Mouse (Mus musculus) Patski (cell line): ENCODE data around the gene Otogl. TPM values are rescaled to one million over a fixed set of nuclear protein-coding genes. Genes with fewer than 3 reads are reported as not detected.

Experiments
- ATAC-seq: fragments of 100-300 bp; one replicate; pipeline ENCODE4 v1.8.0; 2021
- CTCF ChIA-PET: fragments of 350-600 bp; sonication (Branson Sonifier 250); formaldehyde crosslinking; loops from one replicate; lab custom pipeline; 2022; ENCODE audit warnings: inconsistent platforms; lab: Charles Lee
- POLR2A ChIA-PET: fragments of 350-600 bp; sonication (Branson Sonifier 250); formaldehyde crosslinking; loops from one replicate; lab custom pipeline; 2022; ENCODE audit warnings: antibody characterized with exemption, inconsistent platforms; lab: Charles Lee
- DNase-seq: peaks from one replicate; pipeline ENCODE4 v3.0.0-alpha.2; 2011; ENCODE audit warnings: low read depth, low spot score
- H3K27me3 ChIP-seq: fragments of 371-371 bp; one replicate; pipeline ENCODE4 v1.5.1; 2021
- CTCF ChIP-seq: fragments of 100-300 bp; IDR thresholded peaks from one replicate; pipeline ENCODE4 v1.5.1; 2021
- in situ Hi-C: fragments of 300-500 bp; cut with MboI; formaldehyde crosslinking; loops from 3 replicates; pipeline ENCODE4 v1.11.1; 2018; ENCODE audit warnings: low pct_unique_long_range_greater_than_20kb, mixed read lengths
- polyA plus RNA-seq: library from polyadenylated mRNA; unstranded; gene quantifications from one replicate; pipeline ENCODE4 v1.2.3, GENCODE M21; 2021

The Otogl gene
- under 0.01 TPM for polyA plus RNA-seq

- no peaks in the 10 kb centered on the region for H3K27me3 ChIP-seq
- TF ChIP-seq CTCF, result no peak
- ATAC-seq, result no peak
- no peak for DNase-seq
- in situ Hi-C loops, result no loop called here
- POLR2A ChIA-PET, result no interaction called here
- CTCF ChIA-PET, result no interaction called here
Measured at GRCm38 (mm10) chr10:107912084-107912573, at the start of gene Otogl. Gene Otogl, minus strand, starts transcription at chr10:107912134.

GRCm38 (mm10) chr10:107956588-107956987 lies 44.7 kb upstream of the Otogl start:
- POLR2A ChIA-PET, result no interaction called here
- H3K27me3 ChIP-seq, result no peaks in the 10 kb centered on the region
- ATAC-seq (no peak), DNase-seq (no peak)
- no peak for TF ChIP-seq CTCF
- in situ Hi-C loops, result no loop called here
- CTCF ChIA-PET, result interaction anchor here (0.9 kb wide), 1 partner anchor 10 kb away, joined by 3 read pairs; no protein-coding TSS in a partner anchor

GRCm38 (mm10) chr10:107954444-107954843 lies 42.5 kb upstream of the Otogl start:
- no peaks in the 10 kb centered on the region for H3K27me3 ChIP-seq
- DNase-seq (peak; percentile 25), ATAC-seq (no peak)
- in situ Hi-C loops, result no loop called here
- ChIA-PET POLR2A (no interaction called here), CTCF (no interaction called here)
- TF ChIP-seq CTCF, result no peak

- in situ Hi-C loops, result no loop called here
- no peak for DNase-seq
- CTCF ChIA-PET, result no interaction called here
- POLR2A ChIA-PET, result no interaction called here
- TF ChIP-seq CTCF, result no peak
- H3K27me3 ChIP-seq, result no peaks in the 10 kb centered on the region
- ATAC-seq, result no peak
Measured at GRCm38 (mm10) chr10:107951596-107951995, 39.7 kb upstream of the Otogl start.

- CTCF ChIA-PET, result interaction anchor here (1.0 kb wide), 1 partner anchor 12 kb away, joined by 3 read pairs; no protein-coding TSS in a partner anchor
- ATAC-seq (no peak), DNase-seq (no peak)
- POLR2A ChIA-PET, result no interaction called here
- in situ Hi-C loops, result no loop called here
- H3K27me3 ChIP-seq, result no peaks in the 10 kb centered on the region
- no peak for TF ChIP-seq CTCF
Measured at GRCm38 (mm10) chr10:107949945-107950344, 38.0 kb upstream of the Otogl start.

GRCm38 (mm10) chr10:107948647-107949046 lies 36.7 kb upstream of the Otogl start:
- ATAC-seq, result no peak
- no peak for TF ChIP-seq CTCF
- no peaks in the 10 kb centered on the region for H3K27me3 ChIP-seq
- CTCF ChIA-PET, result interaction anchor here (1.3 to 1.6 kb wide), 2 partner anchors 16 to 27 kb away, joined by 3 read pairs; no protein-coding TSS in a partner anchor
- DNase-seq, result no peak
- in situ Hi-C loops, result no loop called here
- POLR2A ChIA-PET, result no interaction called here

GRCm38 (mm10) chr10:107948038-107948437 lies 36.1 kb upstream of the Otogl start:
- ATAC-seq (peak; percentile 97), DNase-seq (peak; percentile 60)
- ChIA-PET POLR2A (no interaction called here), CTCF (interaction anchor here (1.3 to 1.6 kb wide), 2 partner anchors 15 to 26 kb away, joined by 3 read pairs; no protein-coding TSS in a partner anchor)
- TF ChIP-seq CTCF, result no peak
- in situ Hi-C loops, result no loop called here
- no peaks in the 10 kb centered on the region for H3K27me3 ChIP-seq

GRCm38 (mm10) chr10:107946348-107946747 lies 34.4 kb upstream of the Otogl start:
- H3K27me3 ChIP-seq, result no peaks in the 10 kb centered on the region
- no peak for ATAC-seq
- in situ Hi-C loops, result no loop called here
- POLR2A ChIA-PET, result interaction anchor here (0.6 kb wide), 2 partner anchors 151 to 410 kb away, joined by 3 read pairs; no protein-coding TSS in a partner anchor
- CTCF ChIA-PET, result no interaction called here
- no peak for TF ChIP-seq CTCF
- DNase-seq, result no peak

GRCm38 (mm10) chr10:107943859-107944258 lies 31.9 kb upstream of the Otogl start:
- no peak for TF ChIP-seq CTCF
- DNase-seq (no peak), ATAC-seq (no peak)
- ChIA-PET CTCF (no interaction called here), POLR2A (no interaction called here)
- in situ Hi-C loops, result no loop called here
- H3K27me3 ChIP-seq, result no peaks in the 10 kb centered on the region

- DNase-seq (no peak), ATAC-seq (peak; percentile 79)
- ChIA-PET POLR2A (interaction anchor here (0.6 kb wide), 1 partner anchor 25 kb away, joined by 3 read pairs; no protein-coding TSS in a partner anchor), CTCF (interaction anchor here (1.3 to 1.4 kb wide), 2 partner anchors 9 to 83 kb away, joined by 3 to 4 read pairs; no protein-coding TSS in a partner anchor)
- in situ Hi-C loops, result no loop called here
- TF ChIP-seq CTCF, result no peak
- no peaks in the 10 kb centered on the region for H3K27me3 ChIP-seq
Measured at GRCm38 (mm10) chr10:107941188-107941900, 29.4 kb upstream of the Otogl start.

- CTCF ChIA-PET, result interaction anchor here (1.3 kb wide), 1 partner anchor 82 kb away, joined by 3 read pairs; no protein-coding TSS in a partner anchor
- no peak for TF ChIP-seq CTCF
- ATAC-seq, result no peak
- POLR2A ChIA-PET, result interaction anchor here (0.6 kb wide), 1 partner anchor 542 kb away, joined by 6 read pairs; no protein-coding TSS in a partner anchor
- DNase-seq, result no peak
- H3K27me3 ChIP-seq, result no peaks in the 10 kb centered on the region
- in situ Hi-C loops, result no loop called here
Measured at GRCm38 (mm10) chr10:107940302-107940701, 28.4 kb upstream of the Otogl start.
